Mouse (Mus musculus) cerebellum, adult 2 months (tissue): ENCODE results near the gene Opalin.

Source experiments
- CTCF ChIP-seq: fragments of 200-500 bp; IDR thresholded peaks from 2 replicates; pipeline ENCODE4 v1.5.1; 2011; ENCODE audit warnings: low read depth, mild to moderate bottlenecking, control low read depth, low read length, moderate library complexity, borderline replicate concordance; ENCODE audit not compliant: insufficient read depth
- POLR2A ChIP-seq: fragments of 200-500 bp; IDR thresholded peaks from 2 replicates; pipeline ENCODE4 v1.6.1; 2011; ENCODE audit warnings: low read length, control low read depth, borderline replicate concordance; ENCODE audit not compliant: insufficient read depth

GRCm38 (mm10) chr19:41048187-41048559 is 28.7 kb downstream of the Opalin start:
- TF ChIP-seq POLR2A (no peak), CTCF (no peak)
